Mouse (Mus musculus) urinary bladder, adult 2 months (tissue): ENCODE measurements at regions not wholly inside any gene's neighbourhood (a gene's known extent, or its start where the extent isn't known, plus 50 kb on each side); places are given as distances from the start of the nearest gene placed in this dataset.
A peak's percentile ranks its signal among the peaks of the same experiment; 100 is the strongest.

Source experiments
- DNase-seq: peaks from one replicate; pipeline ENCODE4 v3.0.0; 2022; ENCODE audit warnings: low spot score

- DNase-seq: no peak
Observed at GRCm38 (mm10) chr16:50852081-50852480, 261.1 kb upstream of the Ccdc54 start.

- no peak for DNase-seq
Observed at GRCm38 (mm10) chr16:50847693-50848092, 256.7 kb upstream of the Ccdc54 start.

DNA sequence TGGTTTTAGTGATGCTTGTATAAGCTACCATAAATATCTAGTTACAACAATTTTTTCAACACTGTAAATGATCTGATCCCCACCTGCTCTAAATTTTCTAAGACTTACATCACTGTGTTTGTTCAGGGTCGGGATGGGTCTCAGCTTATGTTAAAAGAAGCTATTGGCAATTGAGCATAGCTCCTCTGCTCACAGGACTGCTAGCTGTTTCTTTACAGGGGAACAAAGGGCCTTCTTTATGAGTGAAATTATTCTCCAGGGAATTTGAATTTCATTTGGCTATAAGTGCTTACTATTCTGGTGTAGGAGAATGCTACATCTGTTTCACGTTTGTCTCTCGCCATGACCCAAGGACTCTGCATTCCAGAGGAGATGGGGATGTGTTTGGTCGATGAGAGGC lies 255.6 kb upstream of the Ccdc54 start:
- no peak for DNase-seq

DNA sequence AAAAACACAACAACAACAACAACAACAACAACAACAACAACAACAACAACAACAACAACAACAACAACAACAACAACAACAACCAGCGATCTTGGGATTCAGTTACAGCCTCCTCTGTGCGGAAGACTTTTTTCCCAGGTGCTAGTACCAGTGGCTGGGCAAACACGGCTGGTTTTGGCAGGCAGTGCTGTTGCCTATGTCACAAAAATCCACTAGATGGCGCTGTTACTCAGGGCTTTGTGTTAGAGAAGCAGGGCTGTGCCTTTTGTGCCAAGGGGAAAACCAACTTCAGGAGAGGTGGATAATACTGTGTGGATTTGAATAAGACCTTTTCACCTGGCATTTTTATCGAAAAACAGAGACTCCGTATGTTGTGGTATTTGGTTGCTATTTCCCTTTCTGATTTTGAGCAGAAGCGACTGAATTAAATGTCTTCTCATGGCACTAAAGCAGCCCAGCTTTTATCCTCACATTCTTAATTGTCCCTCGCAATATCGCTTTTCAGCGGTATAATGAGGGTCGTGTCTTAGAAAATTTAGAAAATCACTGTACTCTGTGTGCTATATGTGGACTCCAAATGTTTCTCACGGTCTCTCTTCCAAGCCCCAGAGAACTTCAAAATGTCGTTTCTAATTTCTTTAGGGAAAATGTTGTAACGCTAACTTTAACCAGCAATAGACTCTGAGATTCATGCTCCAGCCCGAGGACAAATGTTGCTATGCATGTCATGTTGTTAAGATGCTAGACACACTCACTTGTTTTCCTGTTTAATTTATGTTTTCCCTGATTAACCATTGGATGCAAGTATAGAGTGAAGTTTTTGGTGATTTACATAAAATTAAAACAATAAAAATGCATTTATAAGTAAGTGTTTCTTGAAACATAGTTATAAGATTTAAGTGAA lies 251.0 kb upstream of the Ccdc54 start:
- DNase-seq: no peak

GRCm38 (mm10) chr16:50841205-50841604 lies 250.3 kb upstream of the Ccdc54 start:
- DNase-seq: no peak

DNA sequence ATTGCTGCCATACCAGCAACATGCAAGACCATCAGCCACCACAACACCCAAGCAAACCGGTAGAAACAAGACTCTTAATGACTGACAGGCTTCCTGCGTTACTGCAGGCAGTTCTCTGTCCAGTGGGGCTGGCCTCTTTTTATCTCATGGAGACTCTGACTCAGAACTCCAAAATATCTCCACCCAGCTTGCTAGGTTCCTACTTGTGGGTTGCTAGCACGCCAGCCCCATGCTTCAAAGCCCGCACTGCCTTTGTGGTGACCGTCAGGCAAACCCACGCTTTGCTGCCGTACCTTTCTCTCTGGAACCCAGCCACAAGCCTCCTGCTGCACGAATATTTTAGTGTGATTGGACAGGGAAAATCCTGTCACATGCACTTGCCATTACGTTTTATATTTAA lies 248.7 kb upstream of the Ccdc54 start:
- no peak for DNase-seq

DNA sequence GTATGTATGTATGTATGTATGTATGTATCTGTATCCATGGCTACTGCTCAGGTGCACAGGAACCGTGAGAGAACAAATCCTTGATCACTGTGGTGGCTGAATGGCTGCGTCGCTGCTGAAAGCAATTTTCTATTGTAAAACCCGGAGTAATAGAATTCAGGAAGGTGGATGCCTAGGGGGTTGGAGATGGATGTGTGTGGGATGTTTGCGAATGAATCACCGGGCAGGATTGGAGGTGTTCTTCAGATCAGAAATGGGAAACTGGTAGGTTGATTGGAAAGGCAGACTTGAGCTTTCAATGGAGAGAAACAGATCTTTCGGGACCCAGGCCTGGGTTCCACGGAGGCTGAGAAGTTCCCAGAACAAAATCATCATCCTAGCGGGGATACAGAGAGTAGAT lies 246.5 kb upstream of the Ccdc54 start:
- no peak for DNase-seq

DNA sequence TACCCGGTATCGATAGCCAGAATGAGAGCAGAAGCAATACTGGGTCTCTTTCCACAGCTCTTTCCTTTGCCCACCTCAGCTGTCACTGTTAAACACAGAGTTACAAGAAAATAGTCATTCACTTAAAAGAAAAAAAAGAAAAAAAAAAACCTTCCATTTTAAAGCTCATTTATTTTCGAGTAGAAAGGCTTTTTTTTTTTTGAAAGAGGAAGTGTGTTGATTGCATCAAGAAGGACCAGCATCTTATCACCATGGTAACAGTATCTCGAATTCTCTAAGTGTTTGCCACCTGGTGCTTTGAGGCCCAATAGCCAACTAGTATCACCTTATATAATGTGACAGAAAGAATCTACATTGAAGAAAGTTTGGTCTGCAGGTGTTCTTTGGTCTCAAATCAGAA lies 245.5 kb upstream of the Ccdc54 start:
- no peak for DNase-seq

GRCm38 (mm10) chr16:50833357-50833756 lies 242.4 kb upstream of the Ccdc54 start:
- no peak for DNase-seq

- no peak for DNase-seq
Observed at GRCm38 (mm10) chr16:50822352-50822751, 231.4 kb upstream of the Ccdc54 start.

DNA sequence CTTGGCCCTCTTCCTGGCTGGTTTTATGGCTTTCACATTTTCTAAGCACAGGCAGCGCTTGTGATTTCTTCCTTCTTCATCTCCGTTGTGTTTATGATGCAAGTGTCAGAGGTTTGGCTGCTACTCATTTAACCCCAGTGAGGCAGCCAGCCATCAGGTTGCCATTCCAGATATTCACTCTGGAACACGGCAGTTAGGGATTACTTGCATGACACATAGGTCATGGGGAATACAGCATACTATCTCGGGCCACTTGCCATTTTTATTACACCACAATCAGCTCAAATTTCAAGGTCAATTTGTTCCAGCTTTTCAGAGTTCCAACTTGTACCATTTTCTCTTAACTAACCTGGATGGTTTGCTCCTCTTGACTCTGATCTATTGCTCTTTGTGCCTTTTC lies 223.7 kb upstream of the Ccdc54 start:
- DNase-seq: no peak

GRCm38 (mm10) chr16:50799145-50799794 lies 208.3 kb upstream of the Ccdc54 start:
- peak; percentile 40 for DNase-seq

GRCm38 (mm10) chr16:50798095-50798494 lies 207.1 kb upstream of the Ccdc54 start:
- no peak for DNase-seq

DNA sequence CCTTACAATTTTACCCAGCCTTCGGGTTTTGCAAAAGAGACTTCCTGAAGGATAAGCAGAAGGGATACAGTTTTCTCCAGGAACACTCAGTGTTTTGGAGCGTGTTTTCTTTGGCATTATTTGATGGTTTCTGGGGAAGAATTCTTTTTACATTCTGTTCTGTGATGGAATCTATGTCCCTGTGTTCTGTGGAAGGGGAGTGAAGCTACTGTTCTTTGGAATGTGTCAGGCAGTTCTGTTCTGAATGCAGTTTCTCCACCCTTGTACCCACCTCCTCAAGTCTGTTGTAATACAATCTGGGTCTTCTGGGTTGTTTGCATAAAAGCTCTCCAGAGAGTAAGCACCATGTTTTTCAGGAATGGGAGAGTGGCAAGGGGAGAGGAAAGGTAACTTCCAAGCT lies 202.0 kb upstream of the Ccdc54 start:
- DNase-seq: no peak

DNA sequence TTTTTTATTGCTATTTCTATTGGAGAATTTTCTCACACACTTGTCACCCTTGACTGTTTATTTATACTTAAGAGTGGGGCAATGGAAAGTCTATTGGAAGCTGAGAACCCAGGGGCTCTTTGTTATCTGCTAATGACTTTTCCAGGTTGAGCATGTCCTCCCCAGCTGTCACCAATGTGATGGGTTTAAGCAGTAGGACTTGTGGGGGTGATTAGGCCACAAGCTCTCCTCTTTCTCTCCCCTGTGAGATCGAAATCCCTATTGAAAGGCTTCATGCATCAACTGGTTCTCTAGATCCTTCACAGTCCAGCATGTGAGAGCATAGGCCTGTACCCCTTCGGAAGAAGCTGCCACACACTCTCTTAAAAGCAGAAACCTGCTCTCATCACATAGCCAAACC lies 201.6 kb upstream of the Ccdc54 start:
- DNase-seq: no peak

DNA sequence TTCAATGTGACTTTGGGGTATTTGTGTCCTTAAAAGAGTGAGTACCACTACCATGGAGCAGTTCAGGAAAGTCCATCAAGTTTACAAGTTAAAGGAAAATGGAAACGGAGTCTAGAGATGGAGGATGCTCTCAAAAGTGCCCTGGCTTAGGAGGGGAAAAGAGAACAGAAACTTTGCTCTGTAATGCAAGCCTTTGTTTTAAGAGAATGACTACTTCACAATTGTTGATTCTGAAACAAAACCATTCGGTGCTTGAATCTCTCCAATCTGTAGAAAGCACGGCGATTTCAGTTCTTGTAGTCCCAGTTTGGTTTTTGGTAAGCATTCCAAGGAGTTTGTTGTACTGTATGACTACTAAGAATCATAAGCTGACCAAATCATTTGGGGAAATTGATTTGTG lies 197.7 kb upstream of the Ccdc54 start:
- DNase-seq: no peak

DNA sequence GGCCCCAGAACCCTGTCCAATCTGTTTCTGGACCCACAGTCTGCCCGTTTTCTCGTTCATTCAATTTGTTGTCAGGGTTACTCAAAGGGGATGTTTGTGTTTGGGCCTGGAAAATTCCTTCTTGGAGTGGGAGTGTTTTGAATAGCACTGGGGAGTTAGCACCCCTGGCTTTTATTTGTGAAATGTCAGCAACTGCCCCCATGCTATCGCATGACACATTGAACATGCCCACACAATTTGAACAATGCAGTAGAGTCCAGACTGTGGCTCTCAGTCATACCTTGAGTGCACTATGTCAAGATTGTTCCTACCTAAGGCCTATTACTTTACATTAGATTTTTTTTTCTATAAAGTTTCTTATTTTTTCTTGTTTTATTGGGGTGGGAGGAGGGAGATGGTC lies 195.2 kb upstream of the Ccdc54 start:
- no peak for DNase-seq

- DNase-seq: no peak
Observed at GRCm38 (mm10) chr16:50785384-50785783, 194.4 kb upstream of the Ccdc54 start.

DNA sequence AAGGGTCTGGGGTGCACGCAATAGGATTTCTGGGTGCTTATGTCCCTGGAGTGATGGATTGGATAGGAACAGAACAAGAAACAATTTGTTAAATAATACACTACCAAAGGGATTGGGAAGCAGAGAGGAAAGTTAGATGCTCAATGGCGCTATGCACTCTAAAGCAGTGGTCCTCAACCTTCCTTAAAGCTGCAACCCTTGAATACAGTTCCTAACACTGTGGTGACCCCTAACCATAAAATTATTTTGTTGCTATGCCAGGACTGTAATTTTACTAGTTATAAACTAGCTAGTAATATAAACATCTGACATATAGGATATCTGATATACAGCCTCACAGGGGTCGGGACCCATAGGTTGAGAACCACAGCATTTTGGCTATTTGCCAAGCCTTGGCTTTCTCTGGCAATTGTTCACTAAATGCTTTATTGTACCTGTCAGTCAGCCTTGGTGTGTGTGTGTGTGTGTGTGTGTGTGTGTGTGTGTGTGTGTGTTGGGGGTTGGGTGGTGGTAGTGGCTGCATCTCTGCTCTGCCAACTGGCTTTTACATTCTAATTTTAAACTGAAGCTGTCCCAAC lies 193.8 kb upstream of the Ccdc54 start:
- DNase-seq: no peak

DNA sequence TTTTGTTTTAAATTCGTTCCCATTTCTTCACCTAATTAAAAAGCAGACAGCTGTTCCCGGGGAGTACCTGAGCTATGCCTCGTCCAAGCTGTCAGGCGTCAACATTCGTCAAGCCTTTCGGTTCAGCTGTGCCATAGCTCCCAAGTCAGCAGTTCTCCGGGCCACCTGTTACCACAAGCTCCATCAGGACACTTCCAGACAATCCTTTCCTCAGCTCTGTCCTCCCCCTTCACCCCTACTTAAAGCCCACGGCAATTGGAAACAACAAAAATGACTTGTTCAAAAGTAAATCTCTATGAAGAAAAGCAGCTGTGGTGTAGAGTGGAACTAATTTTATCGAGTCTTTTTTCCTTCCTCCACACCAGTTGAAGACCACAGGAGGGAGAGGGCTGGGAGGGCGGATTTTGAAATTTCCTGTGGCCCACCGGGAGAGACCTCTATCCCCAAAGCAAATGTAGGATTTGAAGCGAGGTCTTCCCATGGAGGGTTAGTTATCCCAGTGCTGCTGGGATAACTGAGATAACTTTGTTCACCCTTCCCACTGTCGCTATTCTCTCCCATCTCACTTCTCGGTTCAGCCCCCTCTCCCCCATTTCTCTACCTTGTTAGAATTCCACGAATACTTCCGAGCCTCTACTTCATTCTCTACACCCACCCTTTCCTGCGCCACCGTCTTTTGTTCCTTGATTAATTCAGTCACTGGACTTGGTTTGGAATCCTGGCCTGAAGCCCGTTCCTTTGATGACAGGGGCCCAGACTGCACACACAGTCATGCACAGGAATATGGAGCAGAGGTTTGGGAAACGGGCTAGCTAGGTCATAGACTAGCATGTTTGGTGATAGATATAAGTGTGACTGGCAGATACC lies 193.1 kb upstream of the Ccdc54 start:
- no peak for DNase-seq

DNA sequence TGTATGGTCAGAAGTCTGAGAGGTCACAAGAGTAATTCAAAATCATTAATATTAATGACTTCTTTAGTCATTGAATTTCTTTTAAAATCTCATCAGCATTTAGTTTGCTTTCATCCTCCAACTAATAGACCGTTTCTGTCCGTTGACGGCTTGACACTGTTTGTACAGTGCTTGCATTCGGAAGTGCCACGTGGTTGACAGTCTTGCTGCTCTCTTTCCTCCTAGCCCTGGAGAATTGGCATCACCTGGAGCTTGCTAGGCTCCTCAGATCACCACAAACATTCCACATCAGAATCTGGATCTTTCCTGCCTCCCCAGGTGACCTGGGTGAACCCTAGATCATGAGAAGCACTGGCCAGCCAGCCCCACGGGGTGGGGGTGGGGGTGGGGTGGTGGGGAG lies 192.3 kb upstream of the Ccdc54 start:
- no peak for DNase-seq
